Mouse (Mus musculus): ENCODE measurements around the gene Arhgef3.

The Arhgef3 gene

DNA sequence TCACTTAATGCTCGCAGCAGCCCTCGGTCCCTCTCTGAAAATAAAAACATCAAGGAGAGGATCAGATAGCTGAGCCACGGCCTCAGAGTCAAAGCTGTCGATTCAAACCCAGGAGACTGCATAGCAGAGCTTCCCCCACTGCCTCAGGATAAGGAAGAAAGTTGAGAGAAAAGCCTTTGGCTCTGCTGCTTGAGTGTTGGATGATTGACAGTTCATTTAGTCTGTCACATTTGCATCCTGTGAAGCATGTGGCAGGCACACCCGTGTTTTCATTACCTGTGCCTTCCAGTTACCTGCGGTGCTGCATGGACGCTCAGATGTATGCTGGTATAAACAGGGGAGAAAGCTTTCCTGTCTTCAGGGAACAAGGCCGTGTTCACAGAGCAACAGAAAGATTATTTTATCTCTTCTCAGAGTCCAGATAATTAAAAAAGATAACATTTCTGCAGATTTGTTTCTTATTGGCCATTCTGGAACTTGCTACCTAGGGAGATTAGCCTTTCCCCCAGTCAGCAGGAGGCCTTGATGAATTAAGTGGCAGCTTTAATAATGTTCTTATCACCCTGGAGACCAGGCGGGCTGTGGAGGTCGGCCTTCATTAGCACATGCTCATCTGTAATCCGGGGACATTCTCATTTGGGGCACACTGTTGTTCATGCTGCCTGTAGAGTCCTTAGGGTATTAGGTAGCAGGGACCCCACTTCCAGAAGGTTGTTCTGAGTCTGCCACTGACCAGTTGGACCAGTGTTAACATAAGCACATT lies 157.6 kb downstream of the Arhgef3 start:
- no peak for DNase-seq

DNA sequence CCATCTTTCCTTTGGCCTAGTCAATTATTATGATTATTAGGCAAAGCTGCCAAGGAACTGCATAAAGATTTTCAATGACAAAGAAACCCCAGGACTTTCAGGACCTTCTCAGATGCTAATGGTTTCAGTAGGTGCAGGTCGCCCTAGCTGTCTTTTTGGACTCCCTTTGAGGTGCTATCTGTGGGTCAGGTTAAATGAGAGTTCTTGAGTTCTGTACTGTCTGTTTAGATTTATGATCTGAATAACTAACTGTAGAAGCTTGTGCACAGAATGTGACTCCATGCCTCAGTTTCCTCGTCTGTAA lies 158.1 kb downstream of the Arhgef3 start:
- no peak for DNase-seq

- DNase-seq = no peak
These were observed 158.5 kb downstream of the Arhgef3 start for GRCm38 (mm10) chr14:27273169-27273568.

- no peak for DNase-seq
These were observed 162.6 kb downstream of the Arhgef3 start for GRCm38 (mm10) chr14:27277259-27277658.

DNA sequence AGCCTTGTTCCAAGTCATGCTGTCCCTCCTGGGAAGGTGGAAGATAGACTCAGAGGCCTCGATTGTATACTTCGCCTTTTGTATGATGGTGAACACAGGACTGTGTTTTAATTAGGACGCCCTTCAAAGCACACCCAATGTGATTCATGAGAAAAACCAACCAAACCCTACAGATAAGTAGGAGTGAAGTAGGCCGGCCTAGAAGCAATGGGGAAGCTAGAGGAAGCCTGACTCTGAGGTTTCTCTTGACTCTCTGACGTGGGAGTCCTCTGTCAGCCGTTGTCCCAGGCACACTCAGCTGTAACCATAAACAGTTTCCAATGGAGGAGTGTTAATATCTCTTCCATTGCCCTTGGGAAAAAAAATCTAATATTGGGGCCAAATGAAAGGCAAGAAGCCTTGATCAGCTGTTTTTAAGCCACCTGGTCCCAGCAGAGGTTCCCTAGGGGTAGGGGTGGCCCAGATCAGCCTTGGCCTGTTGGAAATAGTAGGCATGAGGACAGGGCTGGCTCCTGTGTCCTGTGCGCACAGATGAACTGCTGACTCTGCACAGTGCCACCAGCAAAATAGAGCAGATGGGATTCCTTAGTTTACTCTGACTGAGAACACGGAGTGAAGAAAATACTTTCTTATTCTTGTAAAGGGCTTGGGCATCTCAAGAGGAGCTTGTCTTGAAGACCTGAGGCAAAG lies 165.6 kb downstream of the Arhgef3 start:
- DNase-seq = no peak

DNA sequence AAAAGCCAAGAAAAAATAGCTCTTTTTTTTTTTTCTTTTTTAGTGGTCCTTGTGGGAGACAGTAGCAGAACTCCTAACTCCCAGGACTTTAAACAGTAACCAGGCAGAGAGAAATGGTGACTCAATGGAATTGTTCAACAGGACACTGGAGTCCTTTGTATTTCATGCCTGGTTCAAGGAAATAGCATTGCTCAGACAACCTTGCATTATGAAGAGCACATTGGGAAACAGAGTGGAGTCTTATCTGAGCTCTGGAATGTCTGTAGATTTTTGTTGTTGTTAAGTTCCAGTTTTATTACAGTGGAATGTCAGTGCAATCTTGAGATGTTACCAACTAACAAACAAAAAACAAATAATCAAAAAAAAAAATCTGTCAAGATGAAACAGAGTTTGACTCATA lies 169.3 kb downstream of the Arhgef3 start:
- no peak for DNase-seq

GRCm38 (mm10) chr14:27286202-27286601 lies 171.5 kb downstream of the Arhgef3 start:
- DNase-seq = no peak

- no peak for DNase-seq
These were observed 174.4 kb downstream of the Arhgef3 start for GRCm38 (mm10) chr14:27289053-27289452.

GRCm38 (mm10) chr14:27292101-27292500 lies 177.4 kb downstream of the Arhgef3 start:
- DNase-seq = no peak

- DNase-seq = no peak
These were observed 181.1 kb downstream of the Arhgef3 start for GRCm38 (mm10) chr14:27295821-27296220.

GRCm38 (mm10) chr14:27296987-27297386 lies 182.3 kb downstream of the Arhgef3 start:
- DNase-seq = no peak

GRCm38 (mm10) chr14:27298875-27299274 lies 184.2 kb downstream of the Arhgef3 start:
- DNase-seq = no peak

DNA sequence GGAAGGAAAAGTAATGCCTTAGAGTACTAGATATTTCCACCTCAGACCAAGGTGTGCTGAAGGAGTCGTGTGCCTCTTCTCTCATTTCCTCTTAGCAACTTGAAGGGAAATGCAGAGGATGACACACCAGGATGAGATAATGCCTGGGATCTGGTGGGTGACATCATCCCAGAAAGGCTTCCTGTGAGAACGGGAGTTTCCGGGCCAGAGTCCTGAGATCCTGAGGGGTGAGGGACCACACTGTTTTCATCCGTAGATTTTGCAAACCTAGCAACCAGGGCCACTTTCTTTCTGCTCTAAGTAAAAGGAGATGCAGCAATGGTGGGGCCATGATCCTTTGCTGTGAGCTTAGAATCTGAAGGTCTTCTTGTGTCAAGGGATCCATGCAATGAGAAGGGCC lies 185.0 kb downstream of the Arhgef3 start:
- DNase-seq = no peak

DNA sequence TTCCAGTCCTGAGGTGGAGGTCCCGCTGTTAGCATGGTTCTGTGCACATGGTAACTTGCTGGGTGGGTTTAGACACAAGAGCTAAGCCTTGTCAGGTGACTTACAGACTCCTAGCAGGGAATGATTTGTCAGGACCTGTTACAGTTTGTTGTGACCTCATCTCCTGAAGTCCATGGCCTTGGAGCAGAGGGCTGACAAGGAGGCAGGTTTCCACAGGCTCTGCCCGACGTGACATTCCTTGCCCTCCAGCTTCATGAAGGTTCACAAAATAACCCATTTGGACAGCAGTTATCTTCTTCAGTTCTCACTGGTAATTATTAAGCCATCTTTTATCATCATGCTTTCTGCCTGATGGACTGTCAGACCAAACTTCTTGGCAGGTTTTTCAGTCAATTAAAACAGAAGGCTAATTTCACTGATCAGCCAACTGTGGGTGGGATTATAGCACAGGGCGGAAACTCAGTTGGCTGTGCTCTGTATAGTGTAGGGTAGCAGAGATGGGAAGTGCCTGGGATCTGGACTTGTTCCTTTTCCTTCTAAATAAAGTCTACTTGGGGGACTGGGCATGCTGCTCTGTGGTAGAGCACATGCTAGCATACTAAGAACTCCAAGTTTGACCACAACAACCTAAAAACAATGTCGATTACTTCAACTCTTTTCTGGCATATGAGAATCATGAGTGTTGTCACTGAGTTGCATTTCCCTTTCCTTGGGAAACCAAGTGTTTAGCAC lies 187.2 kb downstream of the Arhgef3 start:
- DNase-seq = no peak

DNA sequence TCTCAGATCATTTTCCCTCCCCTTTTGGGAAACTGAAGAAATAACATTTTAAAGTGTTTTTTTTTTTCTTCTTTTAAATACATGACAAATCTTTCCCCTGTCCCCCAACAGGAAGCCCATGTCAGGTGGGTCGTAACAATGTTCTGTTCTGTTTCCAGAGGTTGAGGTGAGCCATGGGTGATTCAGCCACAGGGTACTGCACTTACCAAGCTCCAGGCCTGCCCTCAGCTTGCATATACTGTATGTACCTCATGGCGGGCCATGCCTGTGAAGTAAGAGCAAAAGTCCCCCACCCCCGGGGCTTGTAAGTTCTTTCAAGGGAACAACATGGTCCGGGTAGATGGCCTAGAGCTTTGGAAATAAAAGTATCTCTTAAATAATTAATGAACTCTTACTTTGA lies 188.6 kb downstream of the Arhgef3 start:
- no peak for DNase-seq

- no peak for DNase-seq
These were observed 189.7 kb downstream of the Arhgef3 start for GRCm38 (mm10) chr14:27304408-27304807.

DNA sequence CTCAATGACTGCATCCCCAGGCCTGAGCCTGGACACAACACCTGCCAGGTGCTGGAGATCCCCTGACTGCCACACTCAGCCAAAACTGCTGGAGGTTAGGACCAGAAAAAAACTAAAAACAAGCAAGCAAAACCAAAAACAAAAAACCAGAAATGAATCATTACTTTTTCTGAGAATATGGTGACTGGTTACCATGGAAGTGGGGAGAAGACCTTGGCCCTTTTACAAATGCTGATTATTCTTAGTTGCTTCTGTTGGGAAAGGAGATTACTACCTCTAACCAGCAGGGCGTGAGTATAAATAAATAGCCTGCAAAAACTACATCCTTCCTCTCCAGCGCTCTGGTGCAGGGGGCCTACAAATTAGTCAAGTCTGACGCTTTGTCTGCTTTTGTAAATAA lies 194.1 kb downstream of the Arhgef3 start:
- no peak for DNase-seq

- no peak for DNase-seq
These were observed 196.0 kb downstream of the Arhgef3 start for GRCm38 (mm10) chr14:27310559-27311242.

GRCm38 (mm10) chr14:27312380-27312779 lies 197.7 kb downstream of the Arhgef3 start:
- DNase-seq = no peak

DNA sequence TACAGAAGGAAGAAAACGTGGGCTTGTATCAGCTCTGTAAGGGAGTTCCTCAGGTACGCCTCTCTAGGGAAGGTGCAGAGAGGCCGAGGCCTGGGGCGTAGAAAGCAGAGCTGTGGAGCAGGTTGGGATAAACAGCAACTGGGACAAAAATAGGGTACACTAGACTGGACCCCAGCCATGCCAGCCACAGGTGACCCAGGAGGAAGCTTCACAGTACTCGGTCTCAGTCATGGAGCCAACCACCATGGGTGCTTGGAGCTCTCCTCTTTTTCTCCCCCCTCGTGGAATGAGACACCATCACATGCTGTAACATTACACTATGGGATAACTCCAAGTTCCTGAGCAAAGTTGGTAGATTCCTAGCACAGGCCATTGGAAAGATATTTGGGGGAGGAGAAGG lies 201.0 kb downstream of the Arhgef3 start:
- no peak for DNase-seq

- DNase-seq = no peak
These were observed 202.4 kb downstream of the Arhgef3 start for GRCm38 (mm10) chr14:27317146-27317545.

GRCm38 (mm10) chr14:27319386-27319785 lies 204.7 kb downstream of the Arhgef3 start:
- no peak for DNase-seq

DNA sequence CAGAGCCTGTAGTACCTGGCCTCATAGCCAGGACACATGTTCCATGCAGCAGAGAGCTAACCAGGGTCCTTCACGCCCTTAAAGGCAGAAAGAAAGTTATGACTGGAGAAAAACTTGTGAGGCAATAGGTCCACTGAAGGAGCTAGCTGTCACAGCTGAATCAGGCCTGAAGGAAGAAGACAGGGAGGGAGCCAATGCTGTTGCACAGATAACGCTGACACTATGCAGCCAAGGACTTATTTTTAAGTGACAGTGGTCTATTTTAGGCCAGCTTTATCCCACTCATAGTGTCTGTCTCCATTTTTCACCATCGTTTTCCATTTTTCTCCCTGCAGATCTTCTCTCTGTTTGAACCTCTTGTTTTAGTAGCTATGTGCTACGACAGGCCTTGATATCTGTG lies 207.3 kb downstream of the Arhgef3 start:
- DNase-seq = no peak
